Mouse (Mus musculus) splenic B cell, adult 2 months (primary cell): ENCODE measurements at regions not wholly inside any gene's neighbourhood (a gene's known extent, or its start where the extent isn't known, plus 50 kb on each side); places are given as distances from the start of the nearest gene placed in this dataset.

ENCODE experiments used
- DNase-seq: peaks from one replicate; pipeline ENCODE4 v3.0.0-alpha.2; 2011; ENCODE audit warnings: low read depth, low spot score
- H3K27me3 ChIP-seq: 2 replicates; pipeline ENCODE4 v1.6.1; 2012; ENCODE audit warnings: mild to moderate bottlenecking, low read length, moderate library complexity, mixed read lengths; ENCODE audit not compliant: control insufficient read depth, poor library complexity, insufficient read depth, severe bottlenecking
- H3K36me3 ChIP-seq: 2 replicates; pipeline ENCODE4 v1.6.1; 2012; ENCODE audit warnings: mild to moderate bottlenecking, low read length, moderate library complexity, mixed read lengths; ENCODE audit not compliant: control insufficient read depth, poor library complexity, insufficient read depth, severe bottlenecking

GRCm38 (mm10) chr19:21135297-21135997, 136.6 kb upstream of the Zfand5 start:
- H3K36me3 ChIP-seq: no peaks in the 10 kb centered on the region
- H3K27me3 ChIP-seq: no peaks in the 10 kb centered on the region
- no peak for DNase-seq

- Histone ChIP-seq H3K27me3 (peaks cover 2% of the 10 kb centered on the region; the same call in 1 of the 2 replicates), H3K36me3 (no peaks in the 10 kb centered on the region)
- DNase-seq: no peak
These were observed 142.4 kb upstream of the Zfand5 start for GRCm38 (mm10) chr19:21129653-21130052.

GRCm38 (mm10) chr19:21127079-21127745, 144.9 kb upstream of the Zfand5 start:
- H3K36me3 ChIP-seq: no peaks in the 10 kb centered on the region
- no peak for DNase-seq
- H3K27me3 ChIP-seq: peaks cover 2% of the 10 kb centered on the region; the same call in 1 of the 2 replicates

GRCm38 (mm10) chr19:21126670-21127069, 145.4 kb upstream of the Zfand5 start:
- H3K36me3 ChIP-seq: no peaks in the 10 kb centered on the region
- H3K27me3 ChIP-seq: peaks cover 2% of the 10 kb centered on the region; the same call in 1 of the 2 replicates
- no peak for DNase-seq

GRCm38 (mm10) chr19:21119477-21119876, 152.6 kb upstream of the Zfand5 start:
- DNase-seq: no peak

GRCm38 (mm10) chr19:21118782-21119181, 153.3 kb upstream of the Zfand5 start:
- Histone ChIP-seq H3K36me3 (no peaks in the 10 kb centered on the region), H3K27me3 (no peaks in the 10 kb centered on the region)
- DNase-seq: no peak

More at GRCm38 (mm10) chr19:21119477-21119876, 152.6 kb upstream of the Zfand5 start:
- Histone ChIP-seq H3K36me3 (no peaks in the 10 kb centered on the region), H3K27me3 (no peaks in the 10 kb centered on the region)

- H3K36me3 ChIP-seq: no peaks in the 10 kb centered on the region
- no peaks in the 10 kb centered on the region for H3K27me3 ChIP-seq
- no peak for DNase-seq
These were observed 156.4 kb upstream of the Zfand5 start for GRCm38 (mm10) chr19:21115693-21116092.

GRCm38 (mm10) chr19:21111836-21112235, 157.8 kb upstream of the Tmc1 start:
- H3K36me3 ChIP-seq: no peaks in the 10 kb centered on the region
- no peaks in the 10 kb centered on the region for H3K27me3 ChIP-seq
- no peak for DNase-seq

GRCm38 (mm10) chr19:21108311-21108710, 154.3 kb upstream of the Tmc1 start:
- H3K36me3 ChIP-seq: no peaks in the 10 kb centered on the region
- H3K27me3 ChIP-seq: no peaks in the 10 kb centered on the region
- no peak for DNase-seq

GRCm38 (mm10) chr19:21107741-21108140, 153.7 kb upstream of the Tmc1 start:
- Histone ChIP-seq H3K27me3 (no peaks in the 10 kb centered on the region), H3K36me3 (no peaks in the 10 kb centered on the region)
- DNase-seq: no peak

- no peak for DNase-seq
- Histone ChIP-seq H3K36me3 (no peaks in the 10 kb centered on the region), H3K27me3 (no peaks in the 10 kb centered on the region)
These were observed 153.3 kb upstream of the Tmc1 start for GRCm38 (mm10) chr19:21107275-21107674.

GRCm38 (mm10) chr19:21106766-21107165, 152.8 kb upstream of the Tmc1 start:
- Histone ChIP-seq H3K36me3 (no peaks in the 10 kb centered on the region), H3K27me3 (no peaks in the 10 kb centered on the region)
- DNase-seq: no peak

- H3K27me3 ChIP-seq: no peaks in the 10 kb centered on the region
- DNase-seq: no peak
- H3K36me3 ChIP-seq: no peaks in the 10 kb centered on the region
These were observed 152.3 kb upstream of the Tmc1 start for GRCm38 (mm10) chr19:21106241-21106669.

GRCm38 (mm10) chr19:21105004-21105403, 151.0 kb upstream of the Tmc1 start:
- Histone ChIP-seq H3K36me3 (no peaks in the 10 kb centered on the region), H3K27me3 (no peaks in the 10 kb centered on the region)
- DNase-seq: no peak

- H3K27me3 ChIP-seq: no peaks in the 10 kb centered on the region
- no peaks in the 10 kb centered on the region for H3K36me3 ChIP-seq
- no peak for DNase-seq
These were observed 150.5 kb upstream of the Tmc1 start for GRCm38 (mm10) chr19:21104462-21104936.
